Mouse (Mus musculus) embryonic facial prominence, embryonic 14.5 days (tissue): ENCODE results near the gene Gm49368. TPM values are rescaled to one million over a fixed set of nuclear protein-coding genes. Genes with fewer than 3 reads are reported as not detected.
"Not testable (repeated sequence)": the region's sequence is repeated elsewhere in the genome, so short reads cannot be mapped to it uniquely, and the experiment has no call there.

Experiments used
- ATAC-seq: fragments of 200-750 bp; cut with Nextera tagmentation; 2 replicates; pipeline ENCODE4 v1.8.0; 2017; ENCODE audit warnings: low read depth, moderate number of reproducible peaks, moderate TSS enrichment
- DNase-seq: peaks from one replicate; pipeline ENCODE4 v3.0.0-alpha.2; 2015; ENCODE audit warnings: low spot score
- H3K27ac ChIP-seq: fragments of 300-500 bp; sonication (generic); replicated peaks from 2 replicates; pipeline ENCODE4 v1.5.1; 2014; ENCODE audit warnings: low read depth, mild to moderate bottlenecking, low read length, moderate library complexity
- H3K27me3 ChIP-seq: fragments of 300-500 bp; sonication (generic); replicated peaks from 2 replicates; pipeline ENCODE4 v1.6.1; 2014; ENCODE audit warnings: low read length; ENCODE audit not compliant: control insufficient read depth, insufficient read depth
- H3K36me3 ChIP-seq: fragments of 300-500 bp; sonication (generic); 2 replicates; pipeline ENCODE4 v1.6.1; 2014; ENCODE audit warnings: low read length, mixed read lengths; ENCODE audit not compliant: control insufficient read depth, insufficient read depth
- H3K4me1 ChIP-seq: fragments of 300-500 bp; sonication (generic); 2 replicates; pipeline ENCODE4 v1.6.1; 2014; ENCODE audit warnings: antibody characterized with exemption, low read length; ENCODE audit not compliant: control insufficient read depth, insufficient read depth
- H3K4me2 ChIP-seq: fragments of 300-500 bp; sonication (generic); 2 replicates; pipeline ENCODE4 v1.6.1; 2014; ENCODE audit warnings: low read depth, mild to moderate bottlenecking, low read length, moderate library complexity, mixed read lengths
- H3K4me3 ChIP-seq: fragments of 300-500 bp; sonication (generic); 2 replicates; pipeline ENCODE4 v1.5.1; 2014; ENCODE audit warnings: low read depth, mild to moderate bottlenecking, low read length
- H3K9ac ChIP-seq: fragments of 300-500 bp; sonication (generic); 2 replicates; pipeline ENCODE4 v1.6.1; 2014; ENCODE audit warnings: low read depth, mild to moderate bottlenecking, low read length, moderate library complexity, mixed read lengths
- H3K9me3 ChIP-seq: fragments of 300-500 bp; sonication (generic); 2 replicates; pipeline ENCODE4 v1.6.1; 2016; ENCODE audit warnings: low read length; ENCODE audit not compliant: control insufficient read depth
- WGBS: fragments of 180-500 bp; shearing (Covaris S2); extraction: QIAGEN DNeasy Blood & Tissue Kit; methylation state at CpG from one replicate; pipeline ENCODE4 v1.1.7; 2014; 5-methylcytosine and 5-hydroxymethylcytosine counted together
- polyA plus RNA-seq: library from polyadenylated mRNA; unstranded; fragments of >200 nt; fragmentation: Nextera tagmentation; extraction: Ambion mirVana; gene quantifications from 2 replicates; pipeline ENCODE4 v1.2.1, GENCODE M21; 2014

Gm49368 gene
- polyA plus RNA-seq, 1 experiment from 2014 or later: not detected

- not testable (repeated sequence) for H3K9ac ChIP-seq, H3K9me3 ChIP-seq, H3K4me3 ChIP-seq, H3K36me3 ChIP-seq, DNase-seq, H3K27ac ChIP-seq, ATAC-seq, H3K4me2 ChIP-seq, H3K27me3 ChIP-seq, H3K4me1 ChIP-seq
- WGBS: 76% methylated on average over 7 of the region's 8 CpGs
These were observed 96.3 kb downstream of the Gm49368 start for GRCm38 (mm10) chr7:128158688-128159354.

- DNase-seq (no peak), ATAC-seq (no peak)
- Histone ChIP-seq H3K4me3 (no peak overlapping the region), H3K4me1 (no peaks in the 10 kb centered on the region), H3K36me3 (no peaks in the 10 kb centered on the region), H3K27me3 (no peaks in the 10 kb centered on the region), H3K27ac (no peak overlapping the region), H3K4me2 (no peak overlapping the region), H3K9me3 (no peaks in the 10 kb centered on the region), H3K9ac (no peak overlapping the region)
- WGBS: 91% methylated on average over 4 of the region's 4 CpGs
These were observed 101.5 kb downstream of the Gm49368 start for GRCm38 (mm10) chr7:128164001-128164400.

- DNase-seq (no peak), ATAC-seq (no peak)
- no peak overlapping the region for H3K27ac ChIP-seq
- H3K27me3 ChIP-seq: no peaks in the 10 kb centered on the region
- H3K4me3 ChIP-seq: no peak overlapping the region
- H3K9ac ChIP-seq: no peak overlapping the region
- H3K36me3 ChIP-seq: no peaks in the 10 kb centered on the region
- H3K9me3 ChIP-seq: no peaks in the 10 kb centered on the region
- 88% methylated on average over 7 of the region's 7 CpGs for WGBS
- H3K4me2 ChIP-seq: no peak overlapping the region
- H3K4me1 ChIP-seq: no peaks in the 10 kb centered on the region
These were observed 103.9 kb downstream of the Gm49368 start for GRCm38 (mm10) chr7:128166391-128166790.

GRCm38 (mm10) chr7:128169996-128170395 lies 107.5 kb downstream of the Gm49368 start:
- Histone ChIP-seq H3K9me3 (no peaks in the 10 kb centered on the region), H3K27me3 (no peaks in the 10 kb centered on the region), H3K4me3 (no peak overlapping the region), H3K36me3 (no peaks in the 10 kb centered on the region), H3K4me1 (no peaks in the 10 kb centered on the region), H3K4me2 (no peak overlapping the region), H3K27ac (no peak overlapping the region), H3K9ac (no peak overlapping the region)
- DNase-seq (no peak), ATAC-seq (no peak)
- 74% methylated on average over 3 of the region's 3 CpGs for WGBS

Other genes with a start within 250 kb of the Gm49368 start
- gene Stx4a, start 238.4 kb upstream of the Gm49368 start, polyA plus RNA-seq: 28.0 and 38.1 TPM in 2 replicates
- gene Stx1b, start 238.1 kb upstream of the Gm49368 start, polyA plus RNA-seq: 3.4 and 5.2 TPM in 2 replicates
- gene Zfp646, start 186.5 kb upstream of the Gm49368 start, polyA plus RNA-seq: 13.3 and 14.0 TPM in 2 replicates
- 11.2 and 14.7 TPM in 2 replicates for gene Zfp668, start 185.9 kb upstream of the Gm49368 start, polyA plus RNA-seq
- 1.8 and 2.4 TPM in 2 replicates for gene Prss53, start 171.7 kb upstream of the Gm49368 start, polyA plus RNA-seq
- not detected in 2 replicates for gene Gm21974, start 167.2 kb upstream of the Gm49368 start, polyA plus RNA-seq
- gene Vkorc1, start 167.1 kb upstream of the Gm49368 start, polyA plus RNA-seq: 286 and 318 TPM in 2 replicates
- gene Bckdk, start 158.6 kb upstream of the Gm49368 start, polyA plus RNA-seq: 121 and 125 TPM in 2 replicates
- gene Kat8, start 150.2 kb upstream of the Gm49368 start, polyA plus RNA-seq: 31.7 and 35.5 TPM in 2 replicates
- gene Prss8, start 132.6 kb upstream of the Gm49368 start, polyA plus RNA-seq: 11.1 and 11.3 TPM in 2 replicates
- 10.6 and 11.1 TPM in 2 replicates for gene Prss36, start 116.0 kb upstream of the Gm49368 start, polyA plus RNA-seq
- gene Fus, start 95.2 kb upstream of the Gm49368 start, polyA plus RNA-seq: 46.3 and 58.2 TPM in 2 replicates
- 78.6 and 81.1 TPM in 2 replicates for gene Pycard, start 68.8 kb upstream of the Gm49368 start, polyA plus RNA-seq
- 4.2 and 5.3 TPM in 2 replicates for gene Trim72, start 58.7 kb upstream of the Gm49368 start, polyA plus RNA-seq
- gene Itgam, start within 50 bp of the Gm49368 start, polyA plus RNA-seq: 1.0 and 1.4 TPM in 2 replicates
- 0.10 TPM in 2 replicates for gene Itgax, start 66.9 kb downstream of the Gm49368 start, polyA plus RNA-seq
- not detected in 2 replicates for gene Itgad, start 91.7 kb downstream of the Gm49368 start, polyA plus RNA-seq
- gene Cox6a2, start 143.7 kb downstream of the Gm49368 start, polyA plus RNA-seq: 117 and 168 TPM in 2 replicates
- gene Armc5, start 174.7 kb downstream of the Gm49368 start, polyA plus RNA-seq: 12.4 and 13.9 TPM in 2 replicates
- gene 9130023H24Rik, start 175.3 kb downstream of the Gm49368 start, polyA plus RNA-seq: 8.4 and 8.9 TPM in 2 replicates
- gene Tgfb1i1, start 184.1 kb downstream of the Gm49368 start, polyA plus RNA-seq: 74.4 and 76.8 TPM in 2 replicates
- not detected in 2 replicates for gene Slc5a2, start 203.0 kb downstream of the Gm49368 start, polyA plus RNA-seq
- gene BC017158, start 235.5 kb downstream of the Gm49368 start, polyA plus RNA-seq: 23.6 and 26.1 TPM in 2 replicates